15 mouse cellular contexts compared by ENCODE assay signal in genomic region chr17:78953240-78953639, GRCm38 (mm10). TPM values are rescaled to one million over a fixed set of nuclear protein-coding genes. Genes with fewer than 3 reads are reported as not detected.
"Had no signal": no experiment of that assay in that cellular context is flagged by ENCODE, and none has a peak within 500 bp of the region (broad histone marks: within the 10 kb centered on the region; RNA-seq: fewer than 3 reads in every experiment).

No protein-coding gene starts in this region.

- H3K9me3 ChIP-seq: kidney, embryonic 15.5 days; limb, embryonic 15.5 days; liver, embryonic 12.5 days; midbrain, embryonic 13.5 days; neural tube, embryonic 12.5 days had no signal

- H3K4me3 ChIP-seq: kidney, embryonic 15.5 days; limb, embryonic 15.5 days; liver, embryonic 12.5 days; midbrain, embryonic 13.5 days; myocyte; neural tube, embryonic 12.5 days had no signal

- H3K9ac ChIP-seq: kidney, embryonic 15.5 days; limb, embryonic 15.5 days; liver, embryonic 12.5 days; midbrain, embryonic 13.5 days; neural tube, embryonic 12.5 days had no signal

- ATAC-seq: hindbrain, postnatal 0 days; liver, embryonic 12.5 days; midbrain, embryonic 13.5 days had no signal

- H3K27ac ChIP-seq: hindbrain, postnatal 0 days; kidney, embryonic 15.5 days; limb, embryonic 15.5 days; liver, embryonic 12.5 days; midbrain, embryonic 13.5 days; neural tube, embryonic 12.5 days had no signal

- H3K4me2 ChIP-seq: kidney, embryonic 15.5 days; limb, embryonic 15.5 days; liver, embryonic 12.5 days; midbrain, embryonic 13.5 days; neural tube, embryonic 12.5 days had no signal

- DNase-seq: kidney, adult 18-20 months; kidney, postnatal 14 days; left cerebral cortex, postnatal 4 days; right cerebral cortex, postnatal 4 days; spleen, adult 18-20 months; thymus, postnatal 4 days had no signal

- H3K4me1 ChIP-seq: kidney, embryonic 15.5 days; limb, embryonic 15.5 days; midbrain, embryonic 13.5 days; neural tube, embryonic 12.5 days had no signal

- H3K27me3 ChIP-seq: kidney, embryonic 15.5 days; limb, embryonic 15.5 days; liver, embryonic 12.5 days; midbrain, embryonic 13.5 days; neural tube, embryonic 12.5 days had no signal

RNA-seq across cellular contexts. Expression of gene Sult6b1, which starts 46.4 kb away (rescaled TPM):
- polyA plus RNA-seq: kidney, embryonic 15.5 days; large intestine, adult 2 months; limb, embryonic 15.5 days; liver, embryonic 12.5 days; liver, embryonic 16.5 days; neural tube, embryonic 12.5 days had no signal
